Mouse (Mus musculus): ENCODE measurements around the gene Plcb1.

DNA sequence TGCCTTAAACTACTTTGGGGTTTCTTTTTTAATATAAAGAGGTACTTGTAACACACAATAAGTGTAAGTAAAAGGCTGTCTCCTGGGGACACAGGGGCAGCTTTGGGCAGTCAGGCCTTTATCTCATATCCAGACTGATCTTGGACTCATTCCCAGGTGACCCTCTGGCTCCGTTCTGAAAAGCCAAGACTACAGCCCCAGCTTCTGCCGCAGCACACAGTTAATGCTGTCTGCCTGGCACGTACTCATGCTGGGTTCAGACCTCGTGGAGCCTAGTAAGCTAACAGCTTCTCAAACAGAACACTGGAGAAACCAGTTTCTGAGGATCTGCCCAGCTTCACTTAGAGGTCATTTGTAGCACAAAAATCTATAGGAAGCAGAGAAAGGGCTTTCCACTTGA lies 682.0 kb downstream of the Plcb1 start:
- TF ChIP-seq CTCF (IDR thresholded peaks at IDR 0.05) (no peak), POLR2A (IDR thresholded peaks at IDR 0.05; ENCODE audit: insufficient read depth, low read depth, low read length) (no peak)
